In the genomic region with DNA sequence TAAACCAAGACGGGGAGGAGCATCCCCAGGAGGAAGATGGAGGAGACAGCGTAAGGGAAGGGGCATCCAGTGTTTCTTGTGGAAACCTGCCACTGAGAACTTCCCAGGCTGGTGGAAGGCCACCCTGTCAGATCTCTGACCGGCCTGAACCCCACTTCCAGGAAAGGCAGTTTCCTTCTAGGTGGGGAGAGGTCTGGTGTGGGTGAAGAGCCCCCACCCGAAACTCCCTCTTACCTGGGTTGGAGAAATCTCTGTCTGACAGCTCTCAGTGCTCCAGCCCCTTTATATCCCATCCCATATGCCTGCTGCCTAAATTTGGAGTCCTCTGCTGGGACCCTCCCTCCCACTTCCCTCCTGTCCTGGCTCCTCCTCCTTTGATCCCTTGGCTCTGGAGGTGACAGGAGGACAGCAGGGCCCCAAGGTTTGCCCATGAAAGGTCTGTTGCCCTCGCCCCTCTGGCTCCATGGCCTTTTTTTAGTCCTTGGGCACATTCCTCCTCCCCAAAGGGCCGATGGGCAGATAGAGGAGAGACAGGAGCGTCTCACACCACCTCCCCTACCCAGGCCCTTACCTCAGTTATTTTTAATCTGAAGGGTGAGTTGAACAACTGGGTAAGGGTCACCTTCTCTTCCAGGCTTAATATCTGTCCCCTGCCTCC, we compare ENCODE assay signal across 19 mouse cellular contexts. TPM values are rescaled to one million over a fixed set of nuclear protein-coding genes. Genes with fewer than 3 reads are reported as not detected.
A peak's percentile ranks its signal among the peaks of the same experiment; 100 is the strongest.
DNase-seq lines count a peak whose midpoint lies in the region; ATAC-seq and TF ChIP-seq lines count a peak whose summit lies in the region.
"Had no signal": no experiment of that assay in that cellular context is flagged by ENCODE, and none has a peak within 500 bp of the region (broad histone marks: within the 10 kb centered on the region; RNA-seq: fewer than 3 reads in every experiment).

A gene (minus strand): TSS at position 608 of the 658 bp plus-strand sequence.

- no peak for TF ChIP-seq POLR2A in thymus, adult 2 months (IDR thresholded peaks at IDR 0.05; ENCODE audit: control insufficient read depth, extremely low read depth, insufficient read depth, low read length, poor library complexity)

- no peak within 1 kb of the TSS for H3K4me3 ChIP-seq in thymus, adult 2 months (ENCODE audit: control insufficient read depth, insufficient read depth, low read length)
- peak within 1 kb of the TSS; percentile 51 for H3K4me3 ChIP-seq in heart, embryonic 15.5 days
- H3K4me3 ChIP-seq in kidney, embryonic 16.5 days (ENCODE audit: low read length): no peak within 1 kb of the TSS
- H3K4me3 ChIP-seq: hindbrain, embryonic 10.5 days; kidney, embryonic 15.5 days; layer of hippocampus, adult 2 months; stomach, embryonic 15.5 days had no signal

- no peaks in the 10 kb centered on the region for H3K36me3 ChIP-seq in thymus, adult 2 months (ENCODE audit: control insufficient read depth, insufficient read depth, low read length)
- peaks cover 10% of the 10 kb centered on the region for H3K36me3 ChIP-seq in heart, embryonic 15.5 days
- H3K36me3 ChIP-seq in kidney, embryonic 16.5 days (ENCODE audit: insufficient read depth, low read length): no peaks in the 10 kb centered on the region
- H3K36me3 ChIP-seq: G1E; hindbrain, embryonic 10.5 days; kidney, embryonic 15.5 days; stomach, embryonic 15.5 days had no signal

- no peaks in the 10 kb centered on the region for H3K27me3 ChIP-seq in thymus, adult 2 months (ENCODE audit: control insufficient read depth, insufficient read depth, low read length)
- H3K27me3 ChIP-seq in heart, embryonic 15.5 days: no peaks in the 10 kb centered on the region
- no peaks in the 10 kb centered on the region for H3K27me3 ChIP-seq in kidney, embryonic 16.5 days (ENCODE audit: insufficient read depth, low read length)
- H3K27me3 ChIP-seq: kidney, embryonic 15.5 days; stomach, embryonic 15.5 days had no signal

- WGBS in thymus, adult 2 months: 83% methylated on average over 7 of the region's 7 CpGs
- WGBS in heart, embryonic 15.5 days: 38% methylated on average over 7 of the region's 7 CpGs
- 63% methylated on average over 7 of the region's 7 CpGs for WGBS in kidney, embryonic 16.5 days

- peak; percentile 41 for ATAC-seq in heart, embryonic 15.5 days (replicated peaks; ENCODE audit: insufficient number of reproducible peaks, insufficient read depth, low FRiP score, low read depth)
- no peak for ATAC-seq in kidney, embryonic 16.5 days (ENCODE audit: low FRiP score, low TSS enrichment)
- ATAC-seq: forebrain, embryonic 16.5 days had no signal

- H3K9me3 ChIP-seq in heart, embryonic 15.5 days (replicated peaks): no peaks in the 10 kb centered on the region
- no peaks in the 10 kb centered on the region for H3K9me3 ChIP-seq in kidney, embryonic 16.5 days (ENCODE audit: low read length)
- H3K9me3 ChIP-seq: G1E; hindbrain, embryonic 10.5 days; kidney, embryonic 15.5 days; stomach, embryonic 15.5 days had no signal

- no peak for TF ChIP-seq CTCF in thymus, adult 2 months (IDR thresholded peaks at IDR 0.05; ENCODE audit: borderline replicate concordance, control insufficient read depth, extremely low read depth, insufficient read depth, low read length, poor library complexity)

- H3K4me2 ChIP-seq in heart, embryonic 15.5 days: peak within 1 kb of the TSS; percentile 56
- H3K4me2 ChIP-seq in kidney, embryonic 16.5 days (replicated peaks; ENCODE audit: low read depth, low read length): no peak within 1 kb of the TSS
- H3K4me2 ChIP-seq: kidney, embryonic 15.5 days; midbrain, embryonic 11.5 days; stomach, embryonic 15.5 days had no signal

- DNase-seq in thymus, adult 2 months: no peak
- no peak for DNase-seq in thymus, postnatal 25 days
- DNase-seq in heart, adult 18-20 months: peak; percentile 79 to 87
- DNase-seq in adrenal gland, postnatal 14 days: no peak
- DNase-seq in kidney, adult 11 months: no peak
- DNase-seq: adrenal gland, adult 8-10 months; cerebellum, adult 9-10 months; lung, postnatal 10 days; thymus, postnatal 14 days had no signal

- H3K4me1 ChIP-seq in thymus, adult 2 months (replicated peaks; ENCODE audit: control insufficient read depth, insufficient read depth, low read length): no peaks in the 10 kb centered on the region
- peaks cover 39% of the 10 kb centered on the region for H3K4me1 ChIP-seq in heart, embryonic 15.5 days (replicated peaks)
- H3K4me1 ChIP-seq in kidney, embryonic 16.5 days (ENCODE audit: insufficient read depth, low read length): no peaks in the 10 kb centered on the region
- H3K4me1 ChIP-seq: hindbrain, embryonic 10.5 days; stomach, embryonic 15.5 days had no signal

- H3K9ac ChIP-seq in heart, embryonic 15.5 days: peak within 1 kb of the TSS; percentile 46
- no peak within 1 kb of the TSS for H3K9ac ChIP-seq in kidney, embryonic 16.5 days (replicated peaks; ENCODE audit: low read length)
- H3K9ac ChIP-seq: kidney, embryonic 15.5 days; stomach, embryonic 15.5 days had no signal

- no peak within 1 kb of the TSS for H3K27ac ChIP-seq in thymus, adult 2 months (ENCODE audit: control insufficient read depth, insufficient read depth, low read length)
- H3K27ac ChIP-seq in heart, embryonic 15.5 days: peak within 1 kb of the TSS; percentile 90
- no peak within 1 kb of the TSS for H3K27ac ChIP-seq in kidney, embryonic 16.5 days (ENCODE audit: low read length)
- H3K27ac ChIP-seq: hindbrain, embryonic 10.5 days; kidney, embryonic 15.5 days; layer of hippocampus, adult 2 months; stomach, embryonic 15.5 days had no signal

RNA-seq across cellular contexts. Expression of the gene that starts here (rescaled TPM):
- polyA plus RNA-seq in thymus, adult 2 months (2012; rRNA removed): 13.4 and 159 TPM in 2 replicates
- total RNA-seq in heart, adult 18-20 months (2021): over 10,000 TPM; 21,244 to 21,975 TPM
- 2,004 and 2,041 TPM in 2 replicates for polyA plus RNA-seq in heart, embryonic 15.5 days (2015; fragmentation: Nextera tagmentation; extraction: Ambion mirVana)
- total RNA-seq in adrenal gland, postnatal 14 days (2021): 0.22 TPM in 1 of 2 replicates, not detected in the other
- polyA plus RNA-seq in kidney, embryonic 16.5 days (2015; fragmentation: Nextera tagmentation; extraction: Ambion mirVana): 1.1 and 1.4 TPM in 2 replicates
- total RNA-seq: adrenal gland, adult 8-10 months; neutrophil, adult 5-6 weeks had no signal

Comparison
In these comparisons a context has a peak if more than half of its experiments do, and no peak if none do; other contexts are left out.
1. RNA of the gene that starts here (total RNA-seq): 21,244 to 21,975 TPM in heart, adult 18-20 months; 0.22 TPM in adrenal gland, postnatal 14 days; every median in the first group is over 1,000 times any median in the second.
2. DNase-seq: peak in heart, adult 18-20 months (2 of 2); none in thymus, adult 2 months (single experiment), thymus, postnatal 25 days (single experiment), adrenal gland, postnatal 14 days (single experiment) and kidney, adult 11 months (single experiment).